Mouse (Mus musculus): ENCODE measurements at regions not wholly inside any gene's neighbourhood (a gene's known extent, or its start where the extent isn't known, plus 50 kb on each side); places are given as distances from the start of the nearest gene placed in this dataset.

DNA sequence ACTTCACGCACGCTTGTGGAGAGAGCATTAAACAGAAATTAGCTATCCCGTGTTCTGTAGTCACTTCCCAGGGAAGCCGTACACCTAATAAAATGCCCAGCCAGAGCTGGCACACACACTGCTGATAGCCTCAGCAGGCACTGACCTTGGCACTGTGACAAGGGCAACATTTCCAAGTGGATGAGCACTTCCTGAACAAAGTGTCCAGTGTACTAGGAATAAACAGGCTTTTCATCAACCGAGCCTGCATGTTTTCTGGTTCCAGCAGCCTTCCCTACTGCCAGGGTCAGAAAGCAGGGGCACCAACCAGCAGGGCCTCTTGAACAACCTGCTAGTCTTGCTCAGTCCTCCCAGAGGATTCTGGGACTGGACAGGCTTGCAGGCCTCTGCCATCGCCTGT, 74.3 kb upstream of the Armc2 start:
- Histone ChIP-seq H3K27me3 (no peaks in the 10 kb centered on the region), H3K4me1 (peaks cover 34% of the 10 kb centered on the region), H3K9me3 (no peaks in the 10 kb centered on the region), H3K9ac (no peak overlapping the region), H3K4me3 (no peak overlapping the region), H3K4me2 (no peak overlapping the region), H3K27ac (0 out of 2 replicates have a peak overlapping the region, but pooled peaks have one; percentile 16), H3K36me3 (no peaks in the 10 kb centered on the region)
- 68% methylated on average over 6 of the region's 6 CpGs for WGBS
- ATAC-seq (ENCODE audit: borderline replicate concordance, extremely low read depth, low FRiP score, low TSS enrichment), result no peak

- H3K27me3 ChIP-seq, result no peaks in the 10 kb centered on the region
- no peaks in the 10 kb centered on the region for H3K9me3 ChIP-seq
- H3K4me2 ChIP-seq, result no peak overlapping the region
- no peak for ATAC-seq (ENCODE audit: borderline replicate concordance, extremely low read depth, low FRiP score, low TSS enrichment)
- H3K4me1 ChIP-seq, result peaks cover 34% of the 10 kb centered on the region
- no peak overlapping the region for H3K4me3 ChIP-seq
- H3K27ac ChIP-seq, result no peak overlapping the region
- WGBS, result 61% methylated on average over 11 of the region's 11 CpGs
- H3K9ac ChIP-seq, result no peak overlapping the region
- H3K36me3 ChIP-seq, result no peaks in the 10 kb centered on the region
Measured at GRCm38 (mm10) chr10:42091546-42092168, 73.4 kb upstream of the Armc2 start.

DNA sequence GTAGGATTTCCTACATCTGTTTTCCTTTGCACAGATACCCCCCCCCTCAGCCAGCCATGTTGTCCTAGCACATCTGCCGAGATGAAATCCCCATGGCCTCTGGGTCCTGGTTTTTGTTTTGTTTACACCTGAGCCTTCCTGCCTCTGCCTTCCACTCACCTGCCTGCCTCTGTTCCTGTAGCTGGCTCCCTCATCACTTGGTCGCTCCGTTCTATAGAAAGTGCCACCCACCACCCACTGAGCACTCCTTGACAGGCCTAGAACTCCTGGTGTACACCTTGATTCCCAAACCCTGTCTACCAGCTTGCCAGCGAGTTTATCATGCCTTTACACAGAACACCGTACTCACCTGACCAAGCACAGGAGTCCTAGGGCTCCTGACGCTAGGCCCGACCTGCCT, 72.6 kb upstream of the Armc2 start:
- WGBS, result 91% methylated on average over 7 of the region's 7 CpGs
- H3K27ac ChIP-seq, result no peak overlapping the region

DNA sequence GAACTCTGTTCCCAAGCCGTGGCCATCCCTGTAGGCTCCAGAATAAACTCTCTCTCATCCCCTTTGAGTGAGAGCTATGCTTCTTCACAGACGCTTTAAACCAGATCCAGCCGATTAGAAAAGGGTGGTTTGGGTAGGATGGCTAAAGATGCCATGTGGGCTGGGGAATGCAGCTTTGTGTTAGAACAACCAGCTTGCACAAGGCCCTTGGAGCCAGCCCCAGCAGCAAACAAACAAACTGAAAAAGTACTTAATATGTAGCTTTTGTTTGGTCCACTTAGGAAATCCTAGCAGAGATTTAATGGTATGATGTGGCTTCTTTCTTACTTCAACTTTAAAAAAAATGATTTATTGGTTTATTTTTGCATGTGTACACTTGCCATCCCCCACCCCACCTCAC, 71.9 kb upstream of the Armc2 start:
- Histone ChIP-seq H3K27ac (peak overlapping the region; percentile 85), H3K9ac (no peak overlapping the region), H3K27me3 (no peaks in the 10 kb centered on the region), H3K4me3 (no peak overlapping the region), H3K36me3 (no peaks in the 10 kb centered on the region), H3K4me2 (no peak overlapping the region), H3K4me1 (peaks cover 38% of the 10 kb centered on the region), H3K9me3 (no peaks in the 10 kb centered on the region)
- no peak for ATAC-seq (ENCODE audit: borderline replicate concordance, extremely low read depth, low FRiP score, low TSS enrichment)
- 31% methylated on average over 3 of the region's 3 CpGs for WGBS

More for the DNA sequence above, 72.6 kb upstream of the Armc2 start:
- Histone ChIP-seq H3K4me2 (no peak overlapping the region), H3K9me3 (no peaks in the 10 kb centered on the region), H3K27me3 (no peaks in the 10 kb centered on the region), H3K4me1 (peaks cover 38% of the 10 kb centered on the region), H3K4me3 (no peak overlapping the region), H3K9ac (no peak overlapping the region), H3K36me3 (no peaks in the 10 kb centered on the region)
- ATAC-seq (ENCODE audit: borderline replicate concordance, extremely low read depth, low FRiP score, low TSS enrichment), result no peak

GRCm38 (mm10) chr10:42089686-42090085, 71.4 kb upstream of the Armc2 start:
- Histone ChIP-seq H3K27ac (peak overlapping the region; percentile 85), H3K9ac (no peak overlapping the region), H3K4me3 (no peak overlapping the region), H3K4me1 (peaks cover 38% of the 10 kb centered on the region), H3K4me2 (peak overlapping the region; percentile 33; the same call in 1 of the 2 replicates), H3K27me3 (no peaks in the 10 kb centered on the region), H3K9me3 (no peaks in the 10 kb centered on the region), H3K36me3 (no peaks in the 10 kb centered on the region)
- WGBS, result 20% methylated on average over 5 of the region's 5 CpGs
- no peak for ATAC-seq (ENCODE audit: borderline replicate concordance, extremely low read depth, low FRiP score, low TSS enrichment)

DNA sequence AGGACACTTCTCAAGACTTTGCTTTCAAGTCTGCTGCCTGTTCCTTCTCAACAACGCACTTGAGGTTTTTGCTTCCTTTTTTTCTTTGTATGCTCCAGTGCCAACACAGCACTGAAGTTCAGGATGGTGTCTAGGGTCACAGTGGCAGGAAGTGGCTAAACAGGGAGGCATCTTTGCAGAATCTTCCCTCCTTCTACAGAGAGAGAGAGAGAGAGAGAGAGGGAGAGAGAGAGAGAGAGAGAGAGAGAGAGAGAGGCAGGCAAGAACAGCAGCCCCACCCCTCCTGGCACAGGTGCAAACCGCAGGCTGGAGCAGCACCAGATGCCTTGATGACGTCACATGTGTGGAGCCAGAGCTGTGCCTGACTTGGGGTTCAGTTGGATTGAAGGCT, 71.0 kb upstream of the Armc2 start:
- H3K4me3 ChIP-seq, result no peak overlapping the region
- H3K4me2 ChIP-seq, result peak overlapping the region; percentile 33; the same call in 1 of the 2 replicates
- H3K9ac ChIP-seq, result no peak overlapping the region
- no peaks in the 10 kb centered on the region for H3K36me3 ChIP-seq
- H3K27me3 ChIP-seq, result no peaks in the 10 kb centered on the region
- peak; percentile 76 for ATAC-seq (ENCODE audit: borderline replicate concordance, extremely low read depth, low FRiP score, low TSS enrichment)
- peak overlapping the region; percentile 85 for H3K27ac ChIP-seq
- H3K9me3 ChIP-seq, result no peaks in the 10 kb centered on the region
- WGBS, result 14% methylated on average over 3 of the region's 3 CpGs
- peaks cover 38% of the 10 kb centered on the region for H3K4me1 ChIP-seq

- Histone ChIP-seq H3K27me3 (no peaks in the 10 kb centered on the region), H3K36me3 (no peaks in the 10 kb centered on the region), H3K9ac (no peak overlapping the region), H3K4me2 (peak overlapping the region; percentile 33; the same call in 1 of the 2 replicates), H3K4me1 (peaks cover 38% of the 10 kb centered on the region), H3K4me3 (no peak overlapping the region), H3K9me3 (no peaks in the 10 kb centered on the region), H3K27ac (peak overlapping the region; percentile 85)
- ATAC-seq (ENCODE audit: borderline replicate concordance, extremely low read depth, low FRiP score, low TSS enrichment), result peak; percentile 17; the same call in 1 of the 2 replicates
- 26% methylated on average over 14 of the region's 14 CpGs for WGBS
Measured at GRCm38 (mm10) chr10:42088570-42089234, 70.5 kb upstream of the Armc2 start.

DNA sequence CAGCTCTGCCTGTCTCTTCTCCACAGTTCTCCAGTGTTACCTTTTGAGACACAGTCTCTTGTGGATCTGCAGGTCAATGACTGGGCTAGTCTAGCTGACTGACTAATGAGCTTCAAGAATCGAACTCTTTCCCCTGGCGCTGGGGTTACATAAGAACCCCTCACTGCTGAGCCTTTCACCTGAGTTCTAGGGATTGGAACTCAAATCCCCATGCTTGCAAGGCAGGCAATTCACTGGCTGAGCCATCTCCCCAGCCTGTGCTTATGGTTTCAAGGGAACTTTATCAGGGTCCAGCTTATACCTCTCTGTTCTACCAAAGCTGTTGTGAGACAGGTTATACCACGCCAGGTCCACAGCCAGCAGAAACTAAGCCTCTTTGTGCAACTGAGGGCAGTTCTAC, 69.7 kb upstream of the Armc2 start:
- Histone ChIP-seq H3K27me3 (no peaks in the 10 kb centered on the region), H3K4me2 (no peak overlapping the region), H3K4me1 (peaks cover 34% of the 10 kb centered on the region), H3K4me3 (no peak overlapping the region), H3K9ac (no peak overlapping the region), H3K9me3 (no peaks in the 10 kb centered on the region), H3K27ac (peak overlapping the region; percentile 85), H3K36me3 (no peaks in the 10 kb centered on the region)
- WGBS, result 85% methylated on average over 3 of the region's 3 CpGs
- ATAC-seq (ENCODE audit: borderline replicate concordance, extremely low read depth, low FRiP score, low TSS enrichment), result no peak

DNA sequence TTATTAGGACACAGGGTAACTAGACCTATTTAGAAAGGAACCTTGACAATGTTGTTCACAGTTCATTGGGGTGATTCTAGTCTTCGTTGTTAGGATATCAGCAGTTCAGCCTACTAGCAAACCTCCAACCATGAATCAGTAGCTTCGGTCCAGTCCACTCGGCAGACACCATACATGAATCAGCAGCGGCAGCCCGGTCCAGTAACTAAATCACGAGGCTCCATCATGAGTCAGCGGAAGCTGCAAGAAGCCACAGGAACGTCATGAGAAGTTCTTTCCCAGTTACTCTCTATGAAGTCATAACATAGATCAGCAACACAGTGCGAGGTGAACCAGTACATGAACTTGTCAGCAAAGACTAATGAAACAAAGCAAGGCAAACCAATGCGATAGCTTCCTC, 68.4 kb upstream of the Armc2 start:
- no peaks in the 10 kb centered on the region for H3K27me3 ChIP-seq
- WGBS, result 88% methylated on average over 10 of the region's 10 CpGs
- H3K36me3 ChIP-seq, result no peaks in the 10 kb centered on the region
- H3K4me2 ChIP-seq, result no peak overlapping the region
- H3K27ac ChIP-seq, result no peak overlapping the region
- no peaks in the 10 kb centered on the region for H3K9me3 ChIP-seq
- H3K4me3 ChIP-seq, result no peak overlapping the region
- no peak for ATAC-seq (ENCODE audit: borderline replicate concordance, extremely low read depth, low FRiP score, low TSS enrichment)
- H3K9ac ChIP-seq, result no peak overlapping the region
- H3K4me1 ChIP-seq, result peaks cover 28% of the 10 kb centered on the region

GRCm38 (mm10) chr10:42085295-42085694, 67.1 kb upstream of the Armc2 start:
- no peaks in the 10 kb centered on the region for H3K27me3 ChIP-seq
- H3K27ac ChIP-seq, result peak overlapping the region; percentile 80
- H3K4me2 ChIP-seq, result no peak overlapping the region
- H3K9me3 ChIP-seq, result no peaks in the 10 kb centered on the region
- no peaks in the 10 kb centered on the region for H3K36me3 ChIP-seq
- no peak overlapping the region for H3K9ac ChIP-seq
- WGBS, result 42% methylated on average over 2 of the region's 2 CpGs
- H3K4me1 ChIP-seq, result peaks cover 28% of the 10 kb centered on the region
- no peak overlapping the region for H3K4me3 ChIP-seq
- no peak for ATAC-seq (ENCODE audit: borderline replicate concordance, extremely low read depth, low FRiP score, low TSS enrichment)

- no peaks in the 10 kb centered on the region for H3K9me3 ChIP-seq
Measured at GRCm38 (mm10) chr10:42082227-42082840, 64.1 kb upstream of the Armc2 start.

GRCm38 (mm10) chr10:42079775-42080174, 61.5 kb upstream of the Armc2 start:
- H3K36me3 ChIP-seq, result no peaks in the 10 kb centered on the region
- H3K9ac ChIP-seq, result no peak overlapping the region
- no peak for ATAC-seq (ENCODE audit: borderline replicate concordance, extremely low read depth, low FRiP score, low TSS enrichment)
- H3K9me3 ChIP-seq, result no peaks in the 10 kb centered on the region
- H3K27ac ChIP-seq, result no peak overlapping the region
- H3K4me2 ChIP-seq, result no peak overlapping the region
- H3K27me3 ChIP-seq, result no peaks in the 10 kb centered on the region
- H3K4me1 ChIP-seq, result no peaks in the 10 kb centered on the region
- no peak overlapping the region for H3K4me3 ChIP-seq

More at GRCm38 (mm10) chr10:42082227-42082840, 64.1 kb upstream of the Armc2 start:
- no peak for ATAC-seq (ENCODE audit: borderline replicate concordance, extremely low read depth, low FRiP score, low TSS enrichment)
- H3K4me3 ChIP-seq, result no peak overlapping the region
- no peak overlapping the region for H3K4me2 ChIP-seq
- no peak overlapping the region for H3K9ac ChIP-seq
- H3K27ac ChIP-seq, result no peak overlapping the region
- no peaks in the 10 kb centered on the region for H3K27me3 ChIP-seq
- no peaks in the 10 kb centered on the region for H3K36me3 ChIP-seq
- 38% methylated on average over 7 of the region's 7 CpGs for WGBS
- H3K4me1 ChIP-seq, result 0 out of 2 replicates have a peak, but pooled peaks cover 4% of the 10 kb centered on the region
